29 mouse cellular contexts compared by ENCODE assay signal in genomic region chr3:100636255-100636654, GRCm38 (mm10). TPM values are rescaled to one million over a fixed set of nuclear protein-coding genes. Genes with fewer than 3 reads are reported as not detected.
DNase-seq lines count a peak whose midpoint lies in the region; TF ChIP-seq lines count a peak whose summit lies in the region.
"Had no signal": no experiment of that assay in that cellular context is flagged by ENCODE, and none has a peak within 500 bp of the region (broad histone marks: within the 10 kb centered on the region; RNA-seq: fewer than 3 reads in every experiment).

No protein-coding gene starts in this region.

- H3K27ac ChIP-seq in left cerebral cortex, adult 2 months: peak overlapping the region; percentile 56; the same call in 1 of the 2 replicates
- H3K27ac ChIP-seq: embryonic facial prominence, embryonic 12.5 days; forebrain, embryonic 12.5 days; hindbrain, embryonic 10.5 days; hindbrain, embryonic 15.5 days; limb, embryonic 10.5 days; limb, embryonic 15.5 days; midbrain, embryonic 15.5 days; neural tube, embryonic 15.5 days had no signal

- H3K4me3 ChIP-seq in left cerebral cortex, adult 2 months: no peak overlapping the region
- H3K4me3 ChIP-seq: embryonic facial prominence, embryonic 12.5 days; erythroblast, embryonic 14.5 days; forebrain, embryonic 12.5 days; hindbrain, embryonic 10.5 days; hindbrain, embryonic 15.5 days; limb, embryonic 10.5 days; limb, embryonic 15.5 days; megakaryocyte, embryonic 14.5 days; midbrain, embryonic 15.5 days; neural tube, embryonic 15.5 days had no signal

- DNase-seq in left cerebral cortex, adult 2 months (ENCODE audit: extremely low spot score in 1 of 2, low spot score in 2 of 2): no peak
- no peak for DNase-seq in left cerebral cortex, postnatal 10 days (ENCODE audit: extremely low spot score in 1 of 2, low spot score in 2 of 2)
- DNase-seq in 3T3-L1 (ENCODE audit: low read depth, low spot score) (peak; percentile 60), NIH3T3 (ENCODE audit: low read depth) (peak; percentile 8)
- DNase-seq in fibroblast of lung, adult 2 months (ENCODE audit: low read depth): peak; percentile 15
- DNase-seq in testis, postnatal 14 days (ENCODE audit: low spot score): no peak
- DNase-seq in left cerebral cortex, postnatal 4 days: no peak
- DNase-seq: adrenal gland, postnatal 36 days; cerebellum, adult 8-10 months; cerebellum, postnatal 36 days; forebrain, postnatal 0 days; gastrocnemius, postnatal 14 days; heart, postnatal 14 days; kidney, adult 11 months; kidney, postnatal 25 days; liver, postnatal 0 days; lung, postnatal 36 days; retina, postnatal 1 day; right cerebral cortex, postnatal 25 days had no signal

- TF ChIP-seq CTCF in left cerebral cortex, adult 2 months (IDR thresholded peaks at IDR 0.05): no peak

- intact Hi-C loops in left cerebral cortex, adult 2 months (cut with DNase I): no loop called here
- intact Hi-C loops in left cerebral cortex, postnatal 10 days (cut with DNase I): no loop called here
- intact Hi-C loops in left cerebral cortex, postnatal 4 days (cut with DNase I): no loop called here

RNA-seq across cellular contexts. Expression of gene Man1a2, which starts 49.0 kb away (rescaled TPM):
- total RNA-seq in left cerebral cortex, adult 2 months (2021): 100 to 1,000 TPM; 166 to 170 TPM
- 100 to 1,000 TPM; 112 to 118 TPM for total RNA-seq in left cerebral cortex, postnatal 10 days (2021)
- 100 to 1,000 TPM in 1 of 2 experiments, 10 to 100 TPM in 1; 98.7 to 109 TPM for total RNA-seq in left cerebral cortex, postnatal 4 days (2021)

Comparison
In these comparisons a context has a peak if more than half of its experiments do, and no peak if none do; other contexts are left out.
1. DNase-seq: peak in 3T3-L1 (single experiment), NIH3T3 (single experiment) and fibroblast of lung, adult 2 months (single experiment); none in left cerebral cortex, adult 2 months (0 of 2), left cerebral cortex, postnatal 10 days (0 of 2), testis, postnatal 14 days (single experiment) and left cerebral cortex, postnatal 4 days (single experiment).